Mouse (Mus musculus) cerebellum, adult 11 months (tissue): ENCODE results near the gene Ppm1k.
"Not testable (repeated sequence)": the region's sequence is repeated elsewhere in the genome, so short reads cannot be mapped to it uniquely, and the experiment has no call there.

Experiments used
- DNase-seq: peaks from one replicate; pipeline ENCODE4 v3.0.0; 2022

Gene Ppm1k

GRCm38 (mm10) chr6:57535386-57535936, at the start of gene Ppm1k:
Gene Ppm1k (minus strand): TSS chr6:57535468.
- DNase-seq, result peak; percentile 96

- no peak for DNase-seq
Measured at GRCm38 (mm10) chr6:57582356-57582755, 47.1 kb upstream of the Ppm1k start.

GRCm38 (mm10) chr6:57581595-57581994, 46.3 kb upstream of the Ppm1k start:
- no peak for DNase-seq

- DNase-seq, result peak; percentile 4
Measured at GRCm38 (mm10) chr6:57580881-57581548, 45.7 kb upstream of the Ppm1k start, which contains the start of gene Herc6. Gene Herc6 (plus strand): TSS chr6:57581000.

- DNase-seq, result no peak
Measured at GRCm38 (mm10) chr6:57571587-57571986, 36.3 kb upstream of the Ppm1k start.

- DNase-seq, result peak; percentile 22
Measured at GRCm38 (mm10) chr6:57570170-57570974, 35.1 kb upstream of the Ppm1k start.

GRCm38 (mm10) chr6:57567630-57568029, 32.4 kb upstream of the Ppm1k start:
- DNase-seq, result no peak

- no peak for DNase-seq
Measured at GRCm38 (mm10) chr6:57565452-57565851, 30.2 kb upstream of the Ppm1k start.

- no peak for DNase-seq
Measured at GRCm38 (mm10) chr6:57563454-57563853, 28.2 kb upstream of the Ppm1k start.

- no peak for DNase-seq
Measured at GRCm38 (mm10) chr6:57557796-57558317, 22.6 kb upstream of the Ppm1k start.

- DNase-seq, result no peak
Measured at GRCm38 (mm10) chr6:57551211-57551796, 16.0 kb upstream of the Ppm1k start.

- DNase-seq, result no peak
Measured at GRCm38 (mm10) chr6:57544866-57545265, 9.6 kb upstream of the Ppm1k start.

- DNase-seq, result not testable (repeated sequence)
Measured at GRCm38 (mm10) chr6:57543591-57543990, 8.3 kb upstream of the Ppm1k start.

GRCm38 (mm10) chr6:57541737-57542335, 6.6 kb upstream of the Ppm1k start:
- no peak for DNase-seq

GRCm38 (mm10) chr6:57540950-57541498, 5.8 kb upstream of the Ppm1k start:
- no peak for DNase-seq

GRCm38 (mm10) chr6:57537887-57538286, 2.6 kb upstream of the Ppm1k start:
- no peak for DNase-seq

GRCm38 (mm10) chr6:57535971-57536669, 852 bp upstream of the Ppm1k start:
- DNase-seq, result peak; percentile 33

GRCm38 (mm10) chr6:57534611-57535286, 519 bp downstream of the Ppm1k start:
- DNase-seq, result peak; percentile 41

- peak; percentile 32 for DNase-seq
Measured at GRCm38 (mm10) chr6:57534231-57534610, 1.0 kb downstream of the Ppm1k start.

GRCm38 (mm10) chr6:57533410-57533809, 1.9 kb downstream of the Ppm1k start:
- no peak for DNase-seq

GRCm38 (mm10) chr6:57532022-57532421, 3.2 kb downstream of the Ppm1k start:
- DNase-seq, result no peak
